Mouse (Mus musculus) brain, embryonic 14.5 days (tissue): Measurements from ENCODE around the gene Erc2.

Experiments used
- CTCF ChIP-seq: fragments of 200-500 bp; IDR thresholded peaks from 2 replicates; pipeline ENCODE4 v1.5.1; 2012; ENCODE audit warnings: inconsistent platforms, mild to moderate bottlenecking, moderate library complexity, borderline replicate concordance; ENCODE audit not compliant: insufficient read depth, insufficient read length; ENCODE audit errors: extremely low read depth
- POLR2A ChIP-seq: fragments of 200-500 bp; IDR thresholded peaks from 2 replicates; pipeline ENCODE4 v1.6.1; 2012; ENCODE audit warnings: mild to moderate bottlenecking, inconsistent platforms, borderline replicate concordance; ENCODE audit not compliant: poor library complexity, insufficient read depth, insufficient read length, severe bottlenecking; ENCODE audit errors: extremely low read depth

- TF ChIP-seq CTCF (no peak), POLR2A (no peak)
These were observed 798.4 kb downstream of the Erc2 start for GRCm38 (mm10) chr14:28420596-28420995.
